Mouse (Mus musculus) ZHBTc4 (cell line): ENCODE data around the gene Ankrd54.
A peak's percentile ranks its signal among the peaks of the same experiment; 100 is the strongest.
"Not testable (repeated sequence)": the region's sequence is repeated elsewhere in the genome, so short reads cannot be mapped to it uniquely, and the experiment has no call there.

Experiments used
- DNase-seq: peaks from one replicate; pipeline ENCODE4 v3.0.0-alpha.2; 2011; ENCODE audit warnings: low read depth, low spot score

Gene Ankrd54

GRCm38 (mm10) chr15:79018191-79018590, 44.5 kb downstream of the Ankrd54 start:
- DNase-seq: no peak

GRCm38 (mm10) chr15:79013382-79013781, 49.3 kb downstream of the Ankrd54 start:
- no peak for DNase-seq

DNA sequence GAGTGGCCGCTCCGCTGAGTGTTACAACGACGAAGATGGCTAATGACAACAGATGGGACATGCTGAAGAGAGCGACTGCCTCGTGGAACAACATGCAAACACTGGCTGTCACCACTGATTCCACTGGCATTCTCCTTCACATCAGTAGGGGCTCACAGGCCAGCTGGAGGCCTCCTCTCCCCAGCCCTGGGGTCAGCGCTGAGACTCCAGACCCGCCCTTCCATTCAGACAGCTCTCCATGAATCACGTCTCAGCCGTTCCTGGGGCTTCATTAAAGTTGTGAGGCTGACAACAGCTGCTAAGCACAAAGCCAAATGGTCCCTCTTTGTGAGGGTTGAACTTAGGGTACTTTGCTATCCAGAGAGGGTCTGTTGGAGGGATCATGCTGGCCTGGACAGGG, 51.1 kb downstream of the Ankrd54 start:
- DNase-seq: no peak

DNA sequence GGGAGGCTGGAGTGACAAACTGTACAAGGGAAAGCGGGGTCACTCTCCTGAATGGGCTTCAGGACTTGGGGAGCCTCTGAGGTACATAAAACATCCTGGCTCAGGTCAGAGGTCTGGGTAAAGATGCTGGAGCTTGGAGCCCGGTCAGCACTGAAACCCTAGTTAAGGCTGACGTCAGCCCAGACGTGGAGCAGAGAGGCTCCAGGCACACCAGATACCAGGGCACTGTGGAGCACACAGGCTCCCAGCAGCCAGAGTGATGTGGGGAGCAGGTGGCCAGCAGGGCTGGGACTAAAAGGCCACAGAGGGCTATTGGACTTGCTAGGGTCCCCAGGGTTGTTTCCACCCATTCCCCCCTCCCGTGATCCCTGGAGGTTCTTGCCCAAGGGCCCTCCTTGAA, 53.0 kb downstream of the Ankrd54 start:
- DNase-seq: no peak

DNA sequence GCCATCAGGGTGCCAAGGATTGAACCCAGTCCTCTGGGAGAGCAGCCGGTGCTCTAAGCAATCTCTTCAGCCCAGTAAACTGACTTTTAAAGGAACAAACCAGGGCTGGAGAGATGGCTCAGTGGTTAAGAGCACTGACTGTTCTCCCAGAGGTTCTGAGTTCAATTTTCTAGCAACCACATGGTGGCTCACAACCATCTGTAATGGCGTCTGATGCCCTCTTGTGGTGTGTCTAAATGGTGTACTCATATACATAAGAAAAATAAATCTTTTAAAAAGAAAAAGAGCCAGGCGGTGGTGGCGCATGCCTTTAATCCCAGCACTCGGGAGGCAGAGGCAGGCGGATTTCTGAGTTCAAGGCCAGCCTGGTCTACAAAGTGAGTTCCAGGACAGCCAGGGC, 54.9 kb downstream of the Ankrd54 start:
- not testable (repeated sequence) for DNase-seq

DNA sequence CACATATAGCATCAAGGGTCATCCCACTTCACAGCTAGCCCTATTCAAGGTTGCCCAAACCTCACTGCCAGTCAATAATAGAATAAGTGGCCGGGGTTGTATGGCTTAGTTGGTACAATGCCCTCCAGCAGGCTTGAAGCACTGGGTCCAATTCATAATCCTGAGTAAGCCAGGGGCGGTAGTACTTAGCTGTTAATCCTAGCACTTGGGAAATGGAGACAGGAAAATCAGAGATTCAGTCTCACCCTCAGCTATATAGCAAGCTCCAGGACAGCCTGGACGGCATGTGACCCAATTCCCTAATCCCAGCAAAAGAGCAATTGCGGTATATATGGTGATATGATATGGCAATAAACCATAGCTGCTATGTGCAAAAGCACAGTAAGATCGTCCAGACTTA, 55.6 kb downstream of the Ankrd54 start:
- no peak for DNase-seq

- DNase-seq: peak; percentile 79
Measured at GRCm38 (mm10) chr15:79006638-79007037, 56.1 kb downstream of the Ankrd54 start.

DNA sequence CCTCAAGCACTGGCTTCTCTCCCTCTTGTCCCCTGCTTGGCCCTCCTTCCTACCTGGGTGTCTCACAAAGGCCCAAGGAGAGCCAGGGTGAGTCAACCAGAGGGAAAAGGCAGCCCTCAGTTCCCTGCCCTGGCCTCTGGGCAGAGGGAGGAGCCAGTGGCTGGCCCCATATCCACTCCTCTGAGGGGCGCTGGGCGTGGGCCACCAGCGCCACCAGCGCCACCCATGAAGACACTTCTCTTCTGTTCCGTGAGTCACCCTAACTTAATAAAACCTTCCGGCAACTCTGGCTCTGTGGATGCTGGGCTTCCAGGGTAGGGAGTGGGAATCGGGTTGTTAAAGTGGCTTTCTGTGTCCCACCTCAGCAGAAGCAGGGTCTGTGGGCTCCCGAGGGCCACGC, 57.1 kb downstream of the Ankrd54 start:
- DNase-seq: no peak
